Mouse (Mus musculus) liver, adult 2 months (tissue): ENCODE measurements around the gene Wbp1l.

Experiments used
- CTCF ChIP-seq: fragments of 200-500 bp; IDR thresholded peaks from 2 replicates; pipeline ENCODE4 v1.5.1; 2011; ENCODE audit warnings: low read depth, low read length, control low read depth
- POLR2A ChIP-seq: fragments of 200-500 bp; IDR thresholded peaks from 2 replicates; pipeline ENCODE4 v1.6.1; 2011; ENCODE audit warnings: low read length, control low read depth; ENCODE audit not compliant: insufficient read depth; ENCODE audit errors: extremely low read depth

DNA sequence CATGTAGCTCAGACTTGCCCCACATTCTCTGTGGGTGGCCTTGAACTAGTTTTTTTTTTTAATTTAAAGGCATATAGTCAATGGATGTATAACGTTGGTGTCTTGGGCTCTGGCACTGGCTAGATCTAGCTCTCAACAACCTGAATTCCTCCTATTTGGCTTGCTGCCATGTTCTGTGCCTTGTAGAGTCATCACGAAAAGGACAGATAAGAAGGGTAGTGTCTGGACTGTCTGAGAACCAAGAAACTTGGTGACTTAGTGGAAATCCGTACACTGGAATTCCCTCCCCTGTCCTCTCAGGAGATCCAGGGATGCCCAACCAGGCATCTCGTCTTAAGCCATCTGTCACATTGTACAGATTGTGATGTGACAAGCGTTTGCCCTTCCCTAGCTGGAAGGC is 54.3 kb downstream of the Wbp1l start:
- TF ChIP-seq CTCF (no peak), POLR2A (no peak)
